Mouse (Mus musculus) ES-E14 (cell line): ENCODE results near the gene Prr5l.

ENCODE experiments used
- CHD2 ChIP-seq: IDR thresholded peaks from 2 replicates; pipeline ENCODE4 v1.6.1; 2014; ENCODE audit warnings: mild to moderate bottlenecking, low read depth, low read length, inconsistent platforms
- HCFC1 ChIP-seq: IDR thresholded peaks from 2 replicates; pipeline ENCODE4 v1.6.1; 2012; ENCODE audit warnings: low read length, inconsistent platforms, borderline replicate concordance; ENCODE audit not compliant: insufficient read depth
- MAFK ChIP-seq: IDR thresholded peaks from 2 replicates; pipeline ENCODE4 v1.6.1; 2014; ENCODE audit warnings: mild to moderate bottlenecking, low read depth, low read length, inconsistent platforms; ENCODE audit not compliant: insufficient read depth
- ZC3H11A ChIP-seq: IDR thresholded peaks from 2 replicates; pipeline ENCODE4 v1.6.1; 2012; ENCODE audit warnings: low read depth, mild to moderate bottlenecking, inconsistent platforms, low read length, borderline replicate concordance
- ZNF384 ChIP-seq: IDR thresholded peaks from 2 replicates; pipeline ENCODE4 v1.6.1; 2012; ENCODE audit warnings: low read depth, low read length, inconsistent platforms

- TF ChIP-seq HCFC1 (no peak), ZNF384 (no peak), MAFK (no peak), ZC3H11A (no peak), CHD2 (no peak)
Observed at GRCm38 (mm10) chr2:101761898-101762297, 120.9 kb downstream of the Prr5l start.
